Mouse (Mus musculus) ES-E14 (cell line): ENCODE data around the gene Trip10. TPM values are rescaled to one million over a fixed set of nuclear protein-coding genes. Genes with fewer than 3 reads are reported as not detected.
A peak's percentile ranks its signal among the peaks of the same experiment; 100 is the strongest.

Experiments used
- DNase-seq: peaks from one replicate; pipeline ENCODE4 v3.0.0-alpha.2; 2013; ENCODE audit warnings: low read depth, low spot score
- H3K27ac ChIP-seq: 2 replicates; pipeline ENCODE4 v1.5.1; 2012; ENCODE audit warnings: low read depth, mild to moderate bottlenecking, low read length, moderate library complexity, mixed read lengths; ENCODE audit not compliant: poor library complexity, insufficient read depth, severe bottlenecking
- H3K36me3 ChIP-seq: 2 replicates; pipeline ENCODE4 v1.6.1; 2012; ENCODE audit warnings: mild to moderate bottlenecking, low read length, moderate library complexity, mixed read lengths; ENCODE audit not compliant: control insufficient read depth, poor library complexity, insufficient read depth, severe bottlenecking
- H3K4me1 ChIP-seq, 2 experiments: fragments of 150-350 bp in 1 of 2; sonication (generic) in 1 of 2; 2 replicates each; pipeline ENCODE4 v1.6.1; 2012; ENCODE audit warnings: low read length in 2 of 2, mild to moderate bottlenecking in 1 of 2, mixed read lengths in 1 of 2; ENCODE audit not compliant: control insufficient read depth in 2 of 2, insufficient read depth in 2 of 2, poor library complexity in 1 of 2
- H3K4me3 ChIP-seq, 2 experiments: fragments of 150-350 bp in 1 of 2; sonication (generic) in 1 of 2; 2 replicates each; pipeline ENCODE4 v1.5.1; 2012; ENCODE audit warnings: low read length in 2 of 2, low read depth in 1 of 2, mild to moderate bottlenecking in 1 of 2, mixed read lengths in 1 of 2; ENCODE audit not compliant: insufficient read depth in 1 of 2, poor library complexity in 1 of 2, severe bottlenecking in 1 of 2
- H3K9ac ChIP-seq: 2 replicates; pipeline ENCODE4 v1.6.1; 2012; ENCODE audit warnings: low read depth, mild to moderate bottlenecking, low read length, mixed read lengths; ENCODE audit not compliant: poor library complexity, insufficient read depth, severe bottlenecking
- H3K9me3 ChIP-seq: fragments of 150-350 bp; sonication (generic); 2 replicates; pipeline ENCODE4 v1.6.1; 2012; ENCODE audit warnings: low read depth, mild to moderate bottlenecking, low read length; ENCODE audit not compliant: control insufficient read depth, insufficient read depth
- CHD2 ChIP-seq: IDR thresholded peaks from 2 replicates; pipeline ENCODE4 v1.6.1; 2014; ENCODE audit warnings: mild to moderate bottlenecking, low read depth, low read length, inconsistent platforms
- HCFC1 ChIP-seq: IDR thresholded peaks from 2 replicates; pipeline ENCODE4 v1.6.1; 2012; ENCODE audit warnings: low read length, inconsistent platforms, borderline replicate concordance; ENCODE audit not compliant: insufficient read depth
- MAFK ChIP-seq: IDR thresholded peaks from 2 replicates; pipeline ENCODE4 v1.6.1; 2014; ENCODE audit warnings: mild to moderate bottlenecking, low read depth, low read length, inconsistent platforms; ENCODE audit not compliant: insufficient read depth
- ZC3H11A ChIP-seq: IDR thresholded peaks from 2 replicates; pipeline ENCODE4 v1.6.1; 2012; ENCODE audit warnings: low read depth, mild to moderate bottlenecking, inconsistent platforms, low read length, borderline replicate concordance
- ZNF384 ChIP-seq: IDR thresholded peaks from 2 replicates; pipeline ENCODE4 v1.6.1; 2012; ENCODE audit warnings: low read depth, low read length, inconsistent platforms
- in situ Hi-C, 2 experiments: fragments of 600-800 bp; cut with MboI; formaldehyde crosslinking; loops; one replicate each; pipeline ENCODE4 v1.15.1; 2025; ENCODE audit warnings: low sequenced_read_pairs in 2 of 2, inconsistent platforms in 1 of 2; ENCODE audit not compliant: unreplicated experiment in 2 of 2
- total RNA-seq: library from RNA; depleted of rRNA; stranded (reverse); fragments of 300-350 nt; gene quantifications from 2 replicates; pipeline ENCODE4 v1.2.3, GENCODE M21; 2012

Trip10 gene
- total RNA-seq, 1 experiment: 40.6 TPM

- no peak overlapping the region for H3K4me3 ChIP-seq
- TF ChIP-seq ZNF384 (no peak), ZC3H11A (no peak), CHD2 (no peak), MAFK (no peak), HCFC1 (no peak)
- in situ Hi-C loops: no loop called here
- no peaks in the 10 kb centered on the region for H3K9me3 ChIP-seq
- no peaks in the 10 kb centered on the region for H3K4me1 ChIP-seq
- H3K36me3 ChIP-seq: no peaks in the 10 kb centered on the region
- H3K9ac ChIP-seq: no peak overlapping the region
- no peak overlapping the region for H3K27ac ChIP-seq
- no peak for DNase-seq
These were observed 43.0 kb downstream of the Trip10 start for GRCm38 (mm10) chr17:57292302-57292701.

GRCm38 (mm10) chr17:57292968-57293367 is 43.7 kb downstream of the Trip10 start:
- Histone ChIP-seq H3K4me1 (no peaks in the 10 kb centered on the region), H3K4me3 (no peak overlapping the region), H3K36me3 (no peaks in the 10 kb centered on the region), H3K9me3 (no peaks in the 10 kb centered on the region), H3K9ac (no peak overlapping the region), H3K27ac (no peak overlapping the region)
- in situ Hi-C loops: no loop called here
- no peak for DNase-seq
- TF ChIP-seq MAFK: no peak
- no peak for TF ChIP-seq ZC3H11A
- no peak for TF ChIP-seq CHD2
- no peak for TF ChIP-seq ZNF384
- no peak for TF ChIP-seq HCFC1

- Histone ChIP-seq H3K4me3 (no peak overlapping the region), H3K27ac (no peak overlapping the region), H3K4me1 (no peaks in the 10 kb centered on the region), H3K36me3 (no peaks in the 10 kb centered on the region), H3K9ac (no peak overlapping the region), H3K9me3 (no peaks in the 10 kb centered on the region)
- in situ Hi-C loops: no loop called here
- no peak for TF ChIP-seq CHD2
- no peak for TF ChIP-seq ZC3H11A
- TF ChIP-seq MAFK: no peak
- no peak for TF ChIP-seq HCFC1
- TF ChIP-seq ZNF384: no peak
- no peak for DNase-seq
These were observed 46.7 kb downstream of the Trip10 start for GRCm38 (mm10) chr17:57295935-57296334.

GRCm38 (mm10) chr17:57297040-57297439 is 47.8 kb downstream of the Trip10 start:
- H3K27ac ChIP-seq: no peak overlapping the region
- no peaks in the 10 kb centered on the region for H3K9me3 ChIP-seq
- H3K36me3 ChIP-seq: no peaks in the 10 kb centered on the region
- H3K4me1 ChIP-seq: no peaks in the 10 kb centered on the region
- DNase-seq: no peak
- H3K4me3 ChIP-seq: no peak overlapping the region
- no peak overlapping the region for H3K9ac ChIP-seq
- TF ChIP-seq ZNF384: no peak
- no peak for TF ChIP-seq ZC3H11A
- TF ChIP-seq MAFK: no peak
- TF ChIP-seq HCFC1: no peak
- no peak for TF ChIP-seq CHD2
- in situ Hi-C loops: no loop called here

GRCm38 (mm10) chr17:57305593-57305992 is 56.3 kb downstream of the Trip10 start:
- no peaks in the 10 kb centered on the region for H3K36me3 ChIP-seq
- no peaks in the 10 kb centered on the region for H3K4me1 ChIP-seq
- no peak overlapping the region for H3K4me3 ChIP-seq
- DNase-seq: peak; percentile 31
- H3K9me3 ChIP-seq: no peaks in the 10 kb centered on the region
- no peak overlapping the region for H3K9ac ChIP-seq
- TF ChIP-seq HCFC1 (no peak), ZNF384 (no peak), MAFK (no peak), ZC3H11A (no peak), CHD2 (no peak)
- in situ Hi-C loops: no loop called here
- no peak overlapping the region for H3K27ac ChIP-seq
